Mouse (Mus musculus): ENCODE results near the gene Ifnk. TPM values are rescaled to one million over a fixed set of nuclear protein-coding genes. Genes with fewer than 3 reads are reported as not detected.

The Ifnk gene
- polyA plus RNA-seq, 1 experiment from 2014 or later, result not detected

DNA sequence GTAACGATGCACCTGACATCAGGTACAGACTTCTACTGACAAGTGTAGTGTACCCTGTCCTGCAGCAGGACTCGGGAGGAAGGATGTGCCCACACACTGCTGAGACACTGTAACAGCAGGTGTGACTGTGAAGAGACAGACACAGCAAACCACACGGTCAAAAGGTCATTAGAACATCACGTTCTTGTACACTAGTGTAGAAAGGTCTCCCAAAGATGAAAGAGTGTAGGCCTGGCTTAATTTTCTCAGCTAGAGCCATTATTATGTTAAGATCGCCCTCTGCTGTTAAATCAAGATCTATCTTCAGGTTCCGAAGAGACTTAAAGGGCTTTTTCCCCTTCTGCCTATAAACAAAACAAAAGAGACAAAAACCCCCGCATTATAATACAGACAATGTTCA, 40.9 kb downstream of the Ifnk start:
- H3K27me3 ChIP-seq (ENCODE audit: control insufficient read depth, insufficient read depth, low read length), result no peaks in the 10 kb centered on the region
- H3K27ac ChIP-seq (replicated peaks in 1 of 2; ENCODE audit: control insufficient read depth in 1 of 2, insufficient read depth in 1 of 2, low read depth in 2 of 2, low read length in 2 of 2), result no peak overlapping the region
- peaks cover 5 to 9% of the 10 kb centered on the region in 2 experiments for H3K4me1 ChIP-seq (ENCODE audit: control insufficient read depth in 2 of 2, insufficient read depth in 2 of 2, low read length in 2 of 2)
- H3K36me3 ChIP-seq (ENCODE audit: control insufficient read depth, insufficient read depth, low read length), result peaks cover 34% of the 10 kb centered on the region
- H3K4me3 ChIP-seq (ENCODE audit: control insufficient read depth in 1 of 2, insufficient read depth in 1 of 2, low read depth in 1 of 2, low read length in 2 of 2), result no peak overlapping the region
- H3K4me2 ChIP-seq (ENCODE audit: low read length), result no peak overlapping the region
- no peak overlapping the region for H3K9ac ChIP-seq (ENCODE audit: low read length)
- whole genome bisulfite sequencing, result 51% methylated on average over 7 of the region's 7 CpGs
- ATAC-seq (ENCODE audit: insufficient number of reproducible peaks, insufficient read depth, low FRiP score, low read depth), result no peak
- H3K9me3 ChIP-seq (ENCODE audit: control insufficient read depth, low read length), result no peaks in the 10 kb centered on the region

DNA sequence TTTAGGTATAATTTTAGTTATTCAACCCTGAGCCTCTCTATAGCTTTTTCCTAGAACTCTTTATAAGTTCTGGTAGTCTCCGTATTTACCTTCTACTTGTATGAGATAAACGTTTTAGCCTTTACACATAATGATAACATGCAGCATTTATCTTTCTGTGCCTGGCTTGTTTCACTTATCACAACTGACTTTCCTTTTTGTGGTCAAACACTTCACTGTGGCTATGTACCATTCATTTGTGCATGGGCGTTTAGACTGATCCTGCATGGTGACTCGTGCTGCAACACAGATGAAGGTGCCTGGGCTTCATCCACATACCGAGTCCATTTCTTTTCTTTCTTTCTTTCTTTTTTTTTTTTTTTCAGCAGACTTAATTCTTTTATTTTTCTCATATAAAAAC, 49.8 kb downstream of the Ifnk start:
- H3K4me1 ChIP-seq (ENCODE audit: control insufficient read depth in 2 of 2, insufficient read depth in 2 of 2, low read length in 2 of 2), result no peaks in the 10 kb centered on the region
- peaks cover 60% of the 10 kb centered on the region for H3K36me3 ChIP-seq (ENCODE audit: control insufficient read depth, insufficient read depth, low read length)
- 70% methylated on average over 5 of the region's 5 CpGs for WGBS
- ATAC-seq (ENCODE audit: insufficient number of reproducible peaks, insufficient read depth, low FRiP score, low read depth), result no peak
- H3K9me3 ChIP-seq (ENCODE audit: control insufficient read depth, low read length), result no peaks in the 10 kb centered on the region; the same call in 1 of the 2 replicates
- no peak overlapping the region for H3K9ac ChIP-seq (ENCODE audit: low read length)
- H3K4me2 ChIP-seq (ENCODE audit: low read length), result no peak overlapping the region
- H3K27me3 ChIP-seq (ENCODE audit: control insufficient read depth, insufficient read depth, low read length), result no peaks in the 10 kb centered on the region
- H3K4me3 ChIP-seq (ENCODE audit: control insufficient read depth in 1 of 2, insufficient read depth in 1 of 2, low read depth in 1 of 2, low read length in 2 of 2), result no peak overlapping the region
- no peak overlapping the region for H3K27ac ChIP-seq (replicated peaks in 1 of 2; ENCODE audit: control insufficient read depth in 1 of 2, insufficient read depth in 1 of 2, low read depth in 2 of 2, low read length in 2 of 2)

Other genes with a start within 250 kb of the Ifnk start
- gene Mob3b, start 5.4 kb downstream of the Ifnk start, polyA plus RNA-seq (2014; fragmentation: Nextera tagmentation; extraction: Ambion mirVana), result 2.2 and 3.5 TPM in 2 replicates
- 25.7 and 27.3 TPM in 2 replicates for gene C9orf72, start 74.1 kb downstream of the Ifnk start, polyA plus RNA-seq (2014; fragmentation: Nextera tagmentation; extraction: Ambion mirVana)

All from heart, embryonic 14.5 days (tissue).